Mouse (Mus musculus): ENCODE results near the gene Spock1. TPM values are rescaled to one million over a fixed set of nuclear protein-coding genes. Genes with fewer than 3 reads are reported as not detected.

The Spock1 gene
- total RNA-seq, 2 experiments from 2014 or later, result 0.10 to 0.17 TPM

- no peak for DNase-seq
Measured at GRCm38 (mm10) chr13:57798633-57799032, 109.5 kb downstream of the Spock1 start.

GRCm38 (mm10) chr13:57796951-57797692, 111.0 kb downstream of the Spock1 start:
- no peak for DNase-seq

- DNase-seq, result no peak
Measured at GRCm38 (mm10) chr13:57793643-57794240, 114.4 kb downstream of the Spock1 start.

- DNase-seq, result no peak
Measured at GRCm38 (mm10) chr13:57789796-57790195, 118.3 kb downstream of the Spock1 start.

GRCm38 (mm10) chr13:57788299-57788698, 119.8 kb downstream of the Spock1 start:
- DNase-seq, result no peak

GRCm38 (mm10) chr13:57786278-57786677, 121.9 kb downstream of the Spock1 start:
- no peak for DNase-seq

- DNase-seq, result no peak
Measured at GRCm38 (mm10) chr13:57782975-57783374, 125.2 kb downstream of the Spock1 start.

GRCm38 (mm10) chr13:57782107-57782561, 126.0 kb downstream of the Spock1 start:
- no peak for DNase-seq

- DNase-seq, result no peak
Measured at GRCm38 (mm10) chr13:57779146-57779545, 129.0 kb downstream of the Spock1 start.

GRCm38 (mm10) chr13:57778524-57778923, 129.6 kb downstream of the Spock1 start:
- no peak for DNase-seq

- DNase-seq, result no peak
Measured at GRCm38 (mm10) chr13:57771998-57772397, 136.1 kb downstream of the Spock1 start.

- peak in 1 of 2 experiments; percentile 30 for DNase-seq
Measured at GRCm38 (mm10) chr13:57766721-57767120, 141.4 kb downstream of the Spock1 start.

GRCm38 (mm10) chr13:57761122-57761521, 147.0 kb downstream of the Spock1 start:
- no peak for DNase-seq

GRCm38 (mm10) chr13:57760618-57761017, 147.5 kb downstream of the Spock1 start:
- DNase-seq, result no peak

- no peak for DNase-seq
Measured at GRCm38 (mm10) chr13:57756316-57756715, 151.8 kb downstream of the Spock1 start.

GRCm38 (mm10) chr13:57750831-57751230, 157.3 kb downstream of the Spock1 start:
- DNase-seq, result no peak

- no peak for DNase-seq
Measured at GRCm38 (mm10) chr13:57744667-57745066, 163.5 kb downstream of the Spock1 start.

- no peak for DNase-seq
Measured at GRCm38 (mm10) chr13:57741186-57741585, 166.9 kb downstream of the Spock1 start.

GRCm38 (mm10) chr13:57740473-57740872, 167.7 kb downstream of the Spock1 start:
- DNase-seq, result no peak

GRCm38 (mm10) chr13:57736060-57736459, 172.1 kb downstream of the Spock1 start:
- DNase-seq, result no peak

GRCm38 (mm10) chr13:57734549-57734948, 173.6 kb downstream of the Spock1 start:
- DNase-seq, result no peak

- DNase-seq, result no peak
Measured at GRCm38 (mm10) chr13:57733521-57733920, 174.6 kb downstream of the Spock1 start.

- no peak for DNase-seq
Measured at GRCm38 (mm10) chr13:57732251-57732650, 175.9 kb downstream of the Spock1 start.

GRCm38 (mm10) chr13:57727716-57728115, 180.4 kb downstream of the Spock1 start:
- no peak for DNase-seq

All from heart, adult 18-20 months (tissue).